Mouse (Mus musculus): Measurements from ENCODE around the gene Pax5. TPM values are rescaled to one million over a fixed set of nuclear protein-coding genes. Genes with fewer than 3 reads are reported as not detected.
A peak's percentile ranks its signal among the peaks of the same experiment; 100 is the strongest.

The Pax5 gene
- polyA plus RNA-seq, 1 experiment: 3.4 TPM

GRCm38 (mm10) chr4:44694369-44694768, 15.9 kb downstream of the Pax5 start:
- no peaks in the 10 kb centered on the region for H3K36me3 ChIP-seq (ENCODE audit: control insufficient read depth, insufficient read depth, low read length)
- 36% methylated on average over 15 of the region's 15 CpGs for WGBS
- H3K27ac ChIP-seq (ENCODE audit: insufficient read depth, low read depth, low read length): no peak overlapping the region
- TF ChIP-seq POLR2A (IDR thresholded peaks at IDR 0.05; ENCODE audit: low read depth, low read length) (no peak), CTCF (conservative IDR thresholded peaks at IDR 0.05; ENCODE audit: insufficient read depth, insufficient read length, low read depth, low read length) (no peak)
- no peaks in the 10 kb centered on the region for H3K27me3 ChIP-seq (replicated peaks; ENCODE audit: control insufficient read depth, insufficient read depth, low read length)
- H3K4me3 ChIP-seq (ENCODE audit: insufficient read depth, low read depth, low read length): no peak overlapping the region
- no peak for DNase-seq
- H3K4me1 ChIP-seq (ENCODE audit: control insufficient read depth, insufficient read depth, low read length): no peaks in the 10 kb centered on the region

GRCm38 (mm10) chr4:44685582-44685981, 24.7 kb downstream of the Pax5 start:
- no peak for TF ChIP-seq CTCF (conservative IDR thresholded peaks at IDR 0.05; ENCODE audit: insufficient read depth, insufficient read length, low read depth, low read length)
- TF ChIP-seq POLR2A (IDR thresholded peaks at IDR 0.05; ENCODE audit: low read depth, low read length): no peak
- Histone ChIP-seq H3K36me3 (ENCODE audit: control insufficient read depth, insufficient read depth, low read length) (no peaks in the 10 kb centered on the region), H3K4me1 (ENCODE audit: control insufficient read depth, insufficient read depth, low read length) (no peaks in the 10 kb centered on the region), H3K27me3 (replicated peaks; ENCODE audit: control insufficient read depth, insufficient read depth, low read length) (no peaks in the 10 kb centered on the region), H3K4me3 (ENCODE audit: insufficient read depth, low read depth, low read length) (no peak overlapping the region), H3K27ac (ENCODE audit: insufficient read depth, low read depth, low read length) (no peak overlapping the region)
- 66% methylated on average over 6 of the region's 6 CpGs for WGBS
- DNase-seq: no peak

GRCm38 (mm10) chr4:44680242-44680897, 29.9 kb downstream of the Pax5 start:
- TF ChIP-seq POLR2A (IDR thresholded peaks at IDR 0.05; ENCODE audit: low read depth, low read length) (no peak), CTCF (conservative IDR thresholded peaks at IDR 0.05; ENCODE audit: insufficient read depth, insufficient read length, low read depth, low read length) (no peak)
- 61% methylated on average over 6 of the region's 6 CpGs for WGBS
- no peak for DNase-seq

GRCm38 (mm10) chr4:44678641-44679040, 31.6 kb downstream of the Pax5 start:
- no peak for DNase-seq
- no peaks in the 10 kb centered on the region for H3K36me3 ChIP-seq (ENCODE audit: control insufficient read depth, insufficient read depth, low read length)
- H3K4me3 ChIP-seq (ENCODE audit: insufficient read depth, low read depth, low read length): no peak overlapping the region
- no peak overlapping the region for H3K27ac ChIP-seq (ENCODE audit: insufficient read depth, low read depth, low read length)
- TF ChIP-seq CTCF (conservative IDR thresholded peaks at IDR 0.05; ENCODE audit: insufficient read depth, insufficient read length, low read depth, low read length): no peak
- TF ChIP-seq POLR2A (IDR thresholded peaks at IDR 0.05; ENCODE audit: low read depth, low read length): no peak
- H3K4me1 ChIP-seq (ENCODE audit: control insufficient read depth, insufficient read depth, low read length): no peaks in the 10 kb centered on the region
- no peaks in the 10 kb centered on the region for H3K27me3 ChIP-seq (replicated peaks; ENCODE audit: control insufficient read depth, insufficient read depth, low read length)
- 19% methylated on average over 5 of the region's 5 CpGs for WGBS

More at GRCm38 (mm10) chr4:44680242-44680897, 29.9 kb downstream of the Pax5 start:
- Histone ChIP-seq H3K4me3 (ENCODE audit: insufficient read depth, low read depth, low read length) (no peak overlapping the region), H3K4me1 (ENCODE audit: control insufficient read depth, insufficient read depth, low read length) (no peaks in the 10 kb centered on the region), H3K27me3 (replicated peaks; ENCODE audit: control insufficient read depth, insufficient read depth, low read length) (no peaks in the 10 kb centered on the region), H3K27ac (ENCODE audit: insufficient read depth, low read depth, low read length) (no peak overlapping the region), H3K36me3 (ENCODE audit: control insufficient read depth, insufficient read depth, low read length) (no peaks in the 10 kb centered on the region)

GRCm38 (mm10) chr4:44678026-44678425, 32.3 kb downstream of the Pax5 start:
- no peak for DNase-seq
- H3K27ac ChIP-seq (ENCODE audit: insufficient read depth, low read depth, low read length): no peak overlapping the region
- no peaks in the 10 kb centered on the region for H3K4me1 ChIP-seq (ENCODE audit: control insufficient read depth, insufficient read depth, low read length)
- H3K4me3 ChIP-seq (ENCODE audit: insufficient read depth, low read depth, low read length): no peak overlapping the region
- TF ChIP-seq POLR2A (IDR thresholded peaks at IDR 0.05; ENCODE audit: low read depth, low read length): no peak
- WGBS: 58% methylated on average over 3 of the region's 3 CpGs
- H3K27me3 ChIP-seq (replicated peaks; ENCODE audit: control insufficient read depth, insufficient read depth, low read length): no peaks in the 10 kb centered on the region
- no peaks in the 10 kb centered on the region for H3K36me3 ChIP-seq (ENCODE audit: control insufficient read depth, insufficient read depth, low read length)

GRCm38 (mm10) chr4:44674973-44675372, 35.3 kb downstream of the Pax5 start:
- WGBS: 88% methylated on average over 8 of the region's 8 CpGs
- no peaks in the 10 kb centered on the region for H3K36me3 ChIP-seq (ENCODE audit: control insufficient read depth, insufficient read depth, low read length)
- H3K4me3 ChIP-seq (ENCODE audit: insufficient read depth, low read depth, low read length): no peak overlapping the region
- no peak for DNase-seq
- H3K27me3 ChIP-seq (replicated peaks; ENCODE audit: control insufficient read depth, insufficient read depth, low read length): no peaks in the 10 kb centered on the region
- TF ChIP-seq CTCF (conservative IDR thresholded peaks at IDR 0.05; ENCODE audit: insufficient read depth, insufficient read length, low read depth, low read length) (no peak), POLR2A (IDR thresholded peaks at IDR 0.05; ENCODE audit: low read depth, low read length) (no peak)
- no peak overlapping the region for H3K27ac ChIP-seq (ENCODE audit: insufficient read depth, low read depth, low read length)
- H3K4me1 ChIP-seq (ENCODE audit: control insufficient read depth, insufficient read depth, low read length): no peaks in the 10 kb centered on the region

GRCm38 (mm10) chr4:44673726-44674125, 36.6 kb downstream of the Pax5 start:
- 37% methylated on average over 9 of the region's 9 CpGs for WGBS
- no peak overlapping the region for H3K27ac ChIP-seq (ENCODE audit: insufficient read depth, low read depth, low read length)
- DNase-seq: peak; percentile 14
- no peak overlapping the region for H3K4me3 ChIP-seq (ENCODE audit: insufficient read depth, low read depth, low read length)
- TF ChIP-seq POLR2A (IDR thresholded peaks at IDR 0.05; ENCODE audit: low read depth, low read length) (no peak), CTCF (conservative IDR thresholded peaks at IDR 0.05; ENCODE audit: insufficient read depth, insufficient read length, low read depth, low read length) (no peak)
- H3K4me1 ChIP-seq (ENCODE audit: control insufficient read depth, insufficient read depth, low read length): no peaks in the 10 kb centered on the region
- no peaks in the 10 kb centered on the region for H3K27me3 ChIP-seq (replicated peaks; ENCODE audit: control insufficient read depth, insufficient read depth, low read length)
- H3K36me3 ChIP-seq (ENCODE audit: control insufficient read depth, insufficient read depth, low read length): no peaks in the 10 kb centered on the region
